Mouse (Mus musculus) erythroblast, embryonic 14.5 days (primary cell): ENCODE measurements around the gene Fyttd1. TPM values are rescaled to one million over a fixed set of nuclear protein-coding genes. Genes with fewer than 3 reads are reported as not detected.

Experiments used
- H3K27me3 ChIP-seq: 2 replicates; pipeline ENCODE4 v1.6.1; 2012; ENCODE audit warnings: inconsistent platforms; ENCODE audit not compliant: control insufficient read depth
- H3K36me3 ChIP-seq: 2 replicates; pipeline ENCODE4 v1.6.1; 2012; ENCODE audit warnings: mild to moderate bottlenecking, inconsistent platforms; ENCODE audit not compliant: control insufficient read depth
- H3K4me1 ChIP-seq: 2 replicates; pipeline ENCODE4 v1.6.1; 2012; ENCODE audit warnings: inconsistent platforms; ENCODE audit not compliant: control insufficient read depth
- H3K4me3 ChIP-seq: replicated peaks from 2 replicates; pipeline ENCODE3; 2012; ENCODE audit warnings: moderate library complexity, mild to moderate bottlenecking, inconsistent platforms
- H3K9me3 ChIP-seq: 2 replicates; pipeline ENCODE4 v1.6.1; 2012; ENCODE audit warnings: low read length, inconsistent platforms, mixed read lengths; ENCODE audit not compliant: control insufficient read depth
- GATA1 ChIP-seq: IDR thresholded peaks from 2 replicates; pipeline ENCODE4 v1.6.1; 2012; ENCODE audit warnings: low read length, inconsistent platforms, mixed read lengths
- TAL1 ChIP-seq: IDR thresholded peaks from 3 replicates; pipeline ENCODE4 v1.6.1; 2012; ENCODE audit warnings: low read length, inconsistent platforms, mixed read lengths
- polyA plus RNA-seq: library from polyadenylated mRNA; stranded (reverse); fragments of >175 nt; gene quantifications from 2 replicates; pipeline ENCODE4 v1.2.3, GENCODE M21; 2012

Fyttd1 gene
- polyA plus RNA-seq, 1 experiment = 1.6 TPM

GRCm38 (mm10) chr16:32876831-32877230, 469 bp upstream of the Fyttd1 start:
- no peaks in the 10 kb centered on the region for H3K9me3 ChIP-seq
- H3K4me1 ChIP-seq = peaks cover 23% of the 10 kb centered on the region
- H3K36me3 ChIP-seq = no peaks in the 10 kb centered on the region
- H3K4me3 ChIP-seq = peak overlapping the region; percentile 76
- TF ChIP-seq GATA1 (no peak), TAL1 (no peak)
- no peaks in the 10 kb centered on the region; the same call in 1 of the 2 replicates for H3K27me3 ChIP-seq

- TF ChIP-seq GATA1 (no peak), TAL1 (no peak)
- Histone ChIP-seq H3K36me3 (no peaks in the 10 kb centered on the region), H3K4me3 (peak overlapping the region; percentile 76), H3K27me3 (no peaks in the 10 kb centered on the region; the same call in 1 of the 2 replicates), H3K9me3 (no peaks in the 10 kb centered on the region), H3K4me1 (peaks cover 23% of the 10 kb centered on the region)
These were observed 878 bp downstream of the Fyttd1 start for GRCm38 (mm10) chr16:32878157-32878598.

GRCm38 (mm10) chr16:32878972-32879926, 1.9 kb downstream of the Fyttd1 start:
- peaks cover 23% of the 10 kb centered on the region for H3K4me1 ChIP-seq
- no peaks in the 10 kb centered on the region; the same call in 1 of the 2 replicates for H3K27me3 ChIP-seq
- H3K4me3 ChIP-seq = no peak overlapping the region
- no peaks in the 10 kb centered on the region for H3K36me3 ChIP-seq
- no peaks in the 10 kb centered on the region for H3K9me3 ChIP-seq
- TF ChIP-seq TAL1 = no peak
- TF ChIP-seq GATA1 = no peak

GRCm38 (mm10) chr16:32881538-32881937, 4.2 kb downstream of the Fyttd1 start:
- TF ChIP-seq GATA1 (no peak), TAL1 (no peak)
- H3K27me3 ChIP-seq = no peaks in the 10 kb centered on the region; the same call in 1 of the 2 replicates
- no peak overlapping the region for H3K4me3 ChIP-seq

GRCm38 (mm10) chr16:32887996-32888395, 10.7 kb downstream of the Fyttd1 start:
- H3K4me3 ChIP-seq = no peak overlapping the region
- peaks cover 8% of the 10 kb centered on the region for H3K36me3 ChIP-seq
- no peaks in the 10 kb centered on the region for H3K27me3 ChIP-seq

More at GRCm38 (mm10) chr16:32881538-32881937, 4.2 kb downstream of the Fyttd1 start:
- no peaks in the 10 kb centered on the region for H3K36me3 ChIP-seq
- peaks cover 23% of the 10 kb centered on the region for H3K4me1 ChIP-seq
- no peaks in the 10 kb centered on the region for H3K9me3 ChIP-seq

GRCm38 (mm10) chr16:32889881-32890280, 12.6 kb downstream of the Fyttd1 start:
- H3K27me3 ChIP-seq = no peaks in the 10 kb centered on the region
- H3K4me1 ChIP-seq = no peaks in the 10 kb centered on the region
- peaks cover 10% of the 10 kb centered on the region for H3K36me3 ChIP-seq
- H3K9me3 ChIP-seq = no peaks in the 10 kb centered on the region
- no peak overlapping the region for H3K4me3 ChIP-seq
- TF ChIP-seq GATA1 (no peak), TAL1 (no peak)

More at GRCm38 (mm10) chr16:32887996-32888395, 10.7 kb downstream of the Fyttd1 start:
- Histone ChIP-seq H3K9me3 (no peaks in the 10 kb centered on the region), H3K4me1 (no peaks in the 10 kb centered on the region)
- TF ChIP-seq TAL1 (no peak), GATA1 (no peak)

- Histone ChIP-seq H3K36me3 (peaks cover 20% of the 10 kb centered on the region), H3K9me3 (no peaks in the 10 kb centered on the region), H3K4me3 (no peak overlapping the region), H3K27me3 (no peaks in the 10 kb centered on the region), H3K4me1 (peaks cover 3% of the 10 kb centered on the region)
- TF ChIP-seq TAL1 (no peak), GATA1 (no peak)
These were observed 18.8 kb downstream of the Fyttd1 start for GRCm38 (mm10) chr16:32896126-32896525.

GRCm38 (mm10) chr16:32901360-32902050, 24.2 kb downstream of the Fyttd1 start:
- Histone ChIP-seq H3K9me3 (no peaks in the 10 kb centered on the region), H3K4me3 (no peak overlapping the region), H3K4me1 (peaks cover 2% of the 10 kb centered on the region), H3K27me3 (no peaks in the 10 kb centered on the region), H3K36me3 (peaks cover 9% of the 10 kb centered on the region)
- TF ChIP-seq GATA1 (no peak), TAL1 (no peak)

GRCm38 (mm10) chr16:32902051-32902428, 24.7 kb downstream of the Fyttd1 start:
- Histone ChIP-seq H3K36me3 (peaks cover 11% of the 10 kb centered on the region), H3K4me3 (no peak overlapping the region), H3K4me1 (no peaks in the 10 kb centered on the region), H3K27me3 (no peaks in the 10 kb centered on the region), H3K9me3 (no peaks in the 10 kb centered on the region)
- no peak for TF ChIP-seq TAL1
